Mouse (Mus musculus) ovary, postnatal 14 days (tissue): Measurements from ENCODE around the gene Itgb3bp.

ENCODE experiments used
- DNase-seq: peaks from one replicate; pipeline ENCODE4 v3.0.0; 2022; ENCODE audit warnings: low spot score

The Itgb3bp gene

GRCm38 (mm10) chr4:99717905-99718304 lies 211.7 kb downstream of the Itgb3bp start:
- no peak for DNase-seq

- no peak for DNase-seq
Observed at GRCm38 (mm10) chr4:99715783-99716416, 213.7 kb downstream of the Itgb3bp start.
